Mouse (Mus musculus) stomach, postnatal 0 days (tissue): ENCODE data around the gene Cma2.
A peak's percentile ranks its signal among the peaks of the same experiment; 100 is the strongest.

ENCODE experiments used
- CTCF ChIP-seq: IDR thresholded peaks from 2 replicates; pipeline ENCODE4 v1.5.1; 2016; ENCODE audit warnings: antibody characterized with exemption, low read depth, mild to moderate bottlenecking, moderate library complexity
- EP300 ChIP-seq: optimal IDR thresholded peaks from 2 replicates; pipeline ENCODE3; 2016; ENCODE audit warnings: antibody characterized with exemption

DNA sequence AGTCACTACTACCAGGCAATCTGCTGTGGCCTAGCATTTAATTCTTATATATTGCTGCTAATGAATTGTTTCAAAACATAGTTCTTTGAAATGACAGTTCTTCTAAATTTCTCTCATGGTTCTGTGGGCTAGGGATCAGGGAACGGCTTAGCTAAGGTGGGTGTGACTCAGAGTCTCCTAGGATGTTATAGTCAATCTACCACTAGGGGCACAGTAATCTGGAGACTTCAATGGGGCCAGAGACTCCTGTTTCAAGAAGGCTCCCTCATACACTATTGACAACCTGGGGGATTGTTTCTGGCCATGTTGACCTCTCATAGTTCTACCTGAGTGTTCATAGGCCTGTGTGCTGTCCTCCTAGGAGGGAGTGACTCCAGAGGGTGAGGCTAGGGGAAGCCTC lies 45.3 kb upstream of the Cma2 start:
- TF ChIP-seq CTCF: peak; percentile 65
- TF ChIP-seq EP300: no peak
